Mouse (Mus musculus) left cerebral cortex, postnatal 10 days (tissue): ENCODE data around the gene Misp. TPM values are rescaled to one million over a fixed set of nuclear protein-coding genes. Genes with fewer than 3 reads are reported as not detected.

ENCODE experiments used
- DNase-seq, 2 experiments: peaks; one replicate each; pipeline ENCODE4 v3.0.0; 2021 to 2022; ENCODE audit warnings: low spot score in 2 of 2, mixed read lengths in 1 of 2; ENCODE audit errors: extremely low spot score in 1 of 2
- intact Hi-C: fragments of 180-260 bp; cut with DNase I; formaldehyde crosslinking; loops from one replicate; pipeline ENCODE4 v1.15.1; 2025
- total RNA-seq, 2 experiments: library from RNA; stranded (reverse); gene quantifications; 2 replicates each; pipeline ENCODE4 v1.2.3; 2021

Gene Misp
- total RNA-seq, 2 experiments from 2014 or later: 0.30 to 0.51 TPM

DNA sequence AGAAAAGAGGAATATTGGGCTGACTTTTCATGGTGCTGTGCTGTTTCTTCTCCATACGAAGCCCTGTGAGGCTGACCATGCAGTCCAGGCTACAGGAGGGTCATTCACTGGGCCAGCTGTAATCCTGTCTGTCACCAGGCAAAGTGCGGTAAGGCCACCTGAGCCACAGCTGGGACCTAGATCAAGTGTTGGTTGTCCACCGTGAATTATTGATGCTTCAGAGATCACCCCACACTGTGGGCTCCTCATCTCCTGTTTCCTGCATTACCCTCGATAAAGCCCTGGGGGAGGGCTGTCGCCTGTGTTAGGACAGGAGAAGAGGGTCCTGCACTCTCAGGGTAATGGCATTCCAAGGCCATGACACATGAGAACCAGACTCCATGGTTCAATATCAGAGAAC, 25.8 kb downstream of the Misp start:
- no peak for DNase-seq
- intact Hi-C loops: no loop called here

DNA sequence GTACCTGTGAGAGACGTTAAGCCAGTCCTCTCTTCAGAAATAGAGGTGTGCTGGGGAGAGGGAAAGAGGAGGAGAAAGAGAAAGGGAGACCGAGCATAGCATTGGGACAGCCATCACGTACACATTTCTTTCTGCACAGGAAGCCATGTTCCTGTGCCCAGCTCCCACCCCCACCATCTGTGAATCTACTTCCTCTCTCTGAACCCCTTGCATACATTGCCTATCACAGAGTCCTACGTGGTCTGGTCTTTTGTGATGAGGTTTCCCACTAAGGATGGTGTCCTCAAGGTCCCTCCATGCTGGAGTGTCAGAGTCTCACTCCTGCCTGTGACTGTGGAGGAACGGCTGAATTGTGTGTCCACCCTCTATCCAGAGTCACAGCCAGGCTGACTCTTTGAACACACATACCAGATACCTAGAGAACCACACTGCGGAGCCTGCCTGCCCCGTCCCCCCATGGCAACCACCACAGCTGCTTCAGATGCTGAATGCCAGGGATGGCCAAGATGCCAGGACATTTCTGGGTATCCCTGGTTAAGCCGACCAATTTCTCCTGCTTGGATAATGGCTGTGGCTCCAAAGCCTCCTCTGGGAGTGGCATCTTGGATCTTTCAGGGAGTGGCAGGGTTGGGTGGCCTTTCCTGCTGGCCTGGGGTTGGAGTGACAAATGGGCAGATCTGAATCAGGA, 29.3 kb downstream of the Misp start:
- no peak for DNase-seq
- intact Hi-C loops: no loop called here

DNA sequence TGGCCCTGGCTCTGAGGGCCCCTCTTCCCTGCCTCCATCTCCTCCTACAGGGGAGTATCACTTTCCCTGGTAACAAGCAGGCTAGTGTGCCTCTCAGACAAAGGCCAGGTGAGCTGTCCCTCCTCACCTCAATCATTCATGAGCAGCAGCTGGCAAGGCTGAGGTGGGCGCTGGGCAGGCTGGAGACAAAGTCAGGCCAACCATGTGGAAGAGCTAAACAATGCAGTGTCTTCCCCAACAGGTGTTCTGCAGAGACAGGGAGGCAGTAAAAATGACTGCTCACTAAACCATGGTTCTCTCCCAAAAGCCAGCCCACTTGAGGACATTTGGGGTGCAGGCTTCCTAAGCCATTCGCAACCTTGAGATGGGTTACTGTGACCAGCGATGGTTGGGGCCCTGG, 30.9 kb downstream of the Misp start:
- intact Hi-C loops: no loop called here
- DNase-seq: no peak

DNA sequence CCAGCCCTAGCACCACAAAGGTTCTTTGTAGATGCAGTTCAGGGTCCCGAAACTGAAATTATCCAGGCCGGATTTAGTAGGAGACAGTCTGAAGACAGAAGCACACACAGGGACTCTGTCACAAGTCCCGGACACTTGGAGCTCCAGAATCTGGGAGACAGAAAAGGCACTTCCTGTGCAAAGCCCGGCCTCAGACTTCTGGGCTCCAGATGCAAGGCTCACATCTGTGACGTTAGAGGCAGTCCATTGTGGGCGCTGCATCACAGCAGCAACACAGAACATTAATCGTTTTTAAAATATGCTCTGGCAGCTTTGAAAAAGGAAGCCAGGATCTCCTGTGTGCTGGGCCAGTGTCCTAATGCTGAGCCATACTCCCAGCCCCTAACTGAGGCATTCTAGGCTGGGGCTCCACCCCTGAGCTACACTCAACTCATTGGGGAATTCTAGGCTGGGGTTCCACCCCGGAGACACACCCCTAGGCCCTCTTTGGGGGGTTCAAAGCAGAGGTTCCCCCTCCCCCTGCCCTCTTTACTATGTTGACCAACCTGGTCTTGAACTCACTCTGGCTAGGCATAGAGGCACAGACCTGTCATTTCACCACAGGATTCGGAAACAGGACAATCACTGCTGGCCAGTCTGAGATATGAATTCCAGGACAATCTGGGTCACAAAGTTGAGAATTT, 31.5 kb downstream of the Misp start:
- DNase-seq: peak in 1 of 2 experiments; percentile 64
- intact Hi-C loops: no loop called here

DNA sequence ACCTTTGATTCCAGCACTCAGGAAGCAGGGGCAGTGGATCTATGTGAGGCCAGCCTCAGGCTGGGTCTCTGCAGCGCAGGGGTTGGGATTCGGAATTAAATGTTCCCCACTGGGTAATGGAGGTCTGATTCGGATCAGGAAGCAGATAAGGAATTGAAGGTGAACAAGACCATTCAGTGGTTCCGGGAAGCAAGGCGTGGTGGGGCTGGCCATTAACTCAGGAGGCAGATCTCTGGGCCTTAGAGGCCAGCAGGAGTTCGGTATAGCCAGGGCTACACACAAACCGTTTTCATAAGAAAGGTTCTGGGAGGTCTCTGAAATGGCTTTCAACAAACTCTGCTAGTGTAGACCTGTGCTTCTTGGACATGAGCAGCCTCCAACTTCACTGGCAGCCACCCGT, 32.0 kb downstream of the Misp start:
- intact Hi-C loops: no loop called here

DNA sequence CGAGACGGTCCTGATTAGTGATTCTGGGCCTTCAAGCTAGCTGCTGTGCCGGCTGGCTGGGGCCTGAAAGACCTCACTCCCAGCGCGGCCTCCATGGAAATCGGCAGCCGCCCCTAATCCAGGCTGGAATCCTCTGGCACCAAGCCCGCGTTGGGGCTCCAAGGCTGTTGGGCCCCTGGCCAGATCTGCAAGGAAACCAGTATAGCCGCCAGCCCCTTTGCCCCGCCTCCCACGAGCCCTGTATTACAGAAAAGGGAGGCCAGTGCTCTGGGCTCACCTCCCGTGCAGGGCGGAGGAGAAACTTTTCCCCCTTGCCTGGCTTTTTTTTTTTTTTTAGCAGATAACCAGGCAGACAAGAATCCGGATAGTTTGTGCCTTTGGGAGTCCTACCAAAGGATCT, 32.6 kb downstream of the Misp start:
- DNase-seq: peak; percentile 91 to 98
- intact Hi-C loops: no loop called here

More for the DNA sequence above, 32.0 kb downstream of the Misp start:
- DNase-seq: no peak

DNA sequence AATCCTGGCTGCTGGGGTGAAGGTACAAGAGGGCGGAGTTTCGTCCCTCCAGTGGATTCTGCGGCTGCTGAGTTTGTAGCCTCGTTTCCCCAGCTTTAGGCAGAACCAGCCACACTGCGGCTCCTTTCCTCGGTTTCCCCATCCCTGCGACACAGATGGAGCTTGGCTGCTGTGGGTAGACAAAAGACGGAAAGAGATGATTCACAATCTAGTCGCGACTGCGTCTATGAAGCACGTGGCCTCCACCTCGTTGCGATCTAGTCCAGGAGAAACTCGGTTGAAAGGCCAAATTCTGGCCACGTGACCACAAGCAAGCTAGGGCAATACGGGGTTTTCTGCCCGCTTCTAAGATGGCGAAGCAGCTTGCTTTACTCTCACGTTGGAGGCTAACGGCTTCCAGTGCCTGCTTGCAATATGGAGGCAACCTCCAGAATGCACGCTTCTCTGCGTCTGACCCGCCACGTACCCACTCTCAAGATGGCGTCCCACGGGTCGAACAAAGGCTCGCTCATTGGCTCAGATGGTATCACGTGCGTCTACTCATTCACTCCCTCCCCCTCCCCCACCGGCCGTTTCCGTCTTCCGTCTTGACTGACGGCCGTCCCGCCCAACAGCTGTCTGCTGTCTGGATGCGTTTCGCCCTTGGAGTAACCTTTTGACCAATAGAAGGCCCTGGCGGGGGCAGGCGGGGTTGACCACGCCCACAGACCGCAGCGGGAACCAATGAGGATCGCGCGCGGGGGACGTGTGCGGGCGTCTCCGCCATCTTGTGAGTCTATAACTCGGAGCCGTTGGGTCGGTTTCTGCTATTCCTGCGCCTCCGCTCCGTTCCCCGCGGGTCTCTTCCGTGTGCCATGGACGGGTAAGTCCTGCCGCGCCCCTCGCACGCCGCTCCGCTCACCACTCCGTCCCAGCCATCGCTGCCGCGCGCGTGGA, 33.3 kb downstream of the Misp start, which contains the start of gene Ptbp1:
TSS of gene Ptbp1 (plus strand) at position 568 of the 936 bp plus-strand sequence.
- DNase-seq: peak; percentile 99 to 100
- intact Hi-C loops: no loop called here

DNA sequence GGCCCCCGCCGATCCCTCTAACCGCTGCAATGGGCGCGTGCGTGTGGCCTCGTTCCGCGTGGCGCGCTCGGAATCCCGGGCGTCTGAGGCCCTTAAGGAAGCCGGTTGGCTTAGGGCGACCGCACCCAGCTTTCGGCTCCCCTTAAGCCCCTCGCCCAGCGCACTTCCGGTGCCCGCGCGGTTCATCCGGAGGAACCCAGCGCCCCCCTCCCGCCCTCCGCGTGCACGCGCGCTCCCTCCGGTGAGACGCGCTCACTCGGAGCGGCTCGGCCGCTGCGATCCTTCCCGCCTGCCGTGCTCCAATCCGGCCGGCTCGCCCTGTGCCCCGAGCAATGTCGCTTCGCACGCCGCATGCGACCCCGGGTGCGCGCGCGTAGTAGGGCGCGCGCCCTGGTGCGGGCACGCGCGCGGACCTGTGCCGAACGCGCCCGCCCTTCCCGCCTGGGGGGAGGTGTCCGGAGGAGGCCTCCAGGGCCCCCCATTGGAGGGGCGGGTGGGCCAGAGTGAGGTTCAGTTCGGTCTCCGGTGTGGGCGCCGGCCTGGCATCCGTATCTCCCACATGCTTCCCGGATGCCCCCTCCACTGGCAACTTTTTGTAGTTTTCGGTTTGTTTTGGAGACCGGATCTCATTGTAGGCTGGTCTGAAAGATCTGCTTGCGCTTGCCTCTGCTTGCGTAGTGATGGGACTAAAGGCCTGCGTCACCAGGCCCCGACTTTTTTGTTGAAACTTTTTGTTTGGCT, 34.2 kb downstream of the Misp start:
- intact Hi-C loops: no loop called here

DNA sequence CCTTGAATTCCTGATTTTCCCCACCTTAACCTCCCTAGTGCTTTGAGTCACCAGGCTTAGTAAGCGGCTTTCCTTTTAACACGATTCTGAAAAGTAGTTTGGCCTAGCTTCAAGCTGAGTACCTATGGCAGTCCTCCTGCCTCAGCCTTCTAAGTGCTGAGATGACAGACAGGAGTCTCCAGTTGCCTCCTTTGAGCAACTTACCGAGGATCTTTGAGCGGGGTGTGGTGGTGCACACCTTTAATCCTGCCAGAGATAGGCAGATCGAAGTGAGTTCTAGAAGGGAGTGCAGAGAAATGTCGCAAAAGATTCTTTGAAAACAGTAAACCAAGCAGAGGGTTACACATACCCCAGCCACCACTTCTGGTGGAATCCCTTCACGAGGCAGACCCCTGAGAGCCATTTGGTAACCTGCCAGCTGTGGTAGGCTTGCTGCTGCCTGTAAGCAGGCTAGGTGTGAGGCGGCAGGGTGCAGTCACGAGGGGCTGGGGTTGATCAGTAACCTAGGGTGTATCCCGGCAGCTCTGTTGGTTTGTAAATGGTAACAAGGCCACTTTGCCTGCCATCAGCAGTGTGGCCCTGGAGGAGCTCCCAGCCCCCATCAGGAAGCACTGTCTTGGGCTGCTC, 34.9 kb downstream of the Misp start:
- no peak for DNase-seq
- intact Hi-C loops: no loop called here

More for the DNA sequence above, 34.2 kb downstream of the Misp start:
- DNase-seq: peak in 1 of 2 experiments; percentile 87

DNA sequence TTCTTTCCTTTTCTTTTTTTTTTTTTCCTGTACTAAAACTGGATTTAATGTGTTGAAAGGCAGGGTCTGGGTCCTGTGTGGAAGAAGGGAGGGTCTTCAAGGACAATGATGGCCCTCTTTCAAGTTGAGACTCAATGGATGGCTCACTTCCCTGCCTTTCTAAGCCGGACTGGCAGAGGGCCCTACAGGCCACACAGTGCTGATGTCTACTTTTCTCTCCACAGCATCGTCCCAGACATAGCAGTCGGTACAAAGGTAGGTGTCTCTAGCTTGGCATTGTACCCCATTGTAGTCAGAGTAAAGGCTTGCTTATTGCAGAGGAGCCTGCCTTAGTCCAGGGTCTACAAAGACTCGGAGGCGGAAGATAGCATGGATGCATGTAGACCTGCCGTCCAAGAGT, 35.5 kb downstream of the Misp start:
- intact Hi-C loops: no loop called here
- no peak for DNase-seq

DNA sequence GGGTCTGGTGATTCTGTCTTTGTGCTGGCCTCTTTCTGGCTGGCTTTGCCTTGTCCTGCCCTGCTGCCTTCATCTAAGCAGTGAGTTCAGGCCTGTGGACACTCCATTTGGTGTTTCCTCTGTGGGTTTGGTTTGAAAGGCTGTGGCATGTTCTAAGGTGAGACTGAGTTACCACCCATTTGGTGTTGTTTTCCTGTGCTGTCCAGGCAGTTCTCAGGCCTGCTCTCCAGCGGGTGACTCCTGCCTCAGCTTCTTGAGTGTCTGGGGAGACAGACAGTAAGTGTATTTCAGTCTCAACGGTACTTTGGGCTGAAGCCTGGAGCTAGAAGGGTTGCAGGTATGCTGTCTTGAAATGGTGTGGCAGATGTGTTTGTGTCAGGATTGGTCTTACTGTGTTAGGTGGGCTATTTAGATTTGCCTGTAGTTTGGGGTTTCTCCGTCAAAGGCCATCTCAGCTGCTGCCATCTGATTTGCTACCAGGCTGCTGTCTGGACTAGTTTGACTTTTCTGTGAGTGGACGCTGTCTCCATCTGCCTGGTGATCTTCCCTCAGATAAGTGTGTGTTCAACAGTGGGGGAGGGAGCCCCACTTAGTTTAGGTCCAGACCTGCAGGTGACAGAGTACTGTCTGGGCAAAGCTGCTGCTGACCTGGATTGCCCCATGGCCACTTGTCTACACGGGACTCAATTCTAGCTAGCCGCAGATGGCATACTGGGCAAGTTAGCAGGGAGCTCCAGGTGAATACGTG, 36.1 kb downstream of the Misp start:
- no peak for DNase-seq
- intact Hi-C loops: no loop called here

DNA sequence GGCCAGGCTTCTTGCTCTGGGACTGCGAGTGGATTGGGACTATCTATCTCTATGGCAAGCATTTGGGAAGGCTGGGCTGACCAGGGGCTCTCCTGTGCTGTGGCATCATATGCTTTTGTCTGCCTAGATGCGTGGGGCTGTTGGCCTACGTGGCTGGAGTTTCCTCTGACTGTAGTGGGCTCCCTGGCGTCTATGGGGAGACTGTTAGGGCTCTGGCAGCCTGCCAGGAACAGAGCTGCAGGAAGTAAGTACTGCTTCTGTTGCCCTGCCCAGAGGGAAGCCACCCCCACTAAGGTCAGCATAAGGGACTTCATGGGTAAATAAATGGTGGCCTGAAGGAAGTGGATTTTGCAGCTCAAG, 36.6 kb downstream of the Misp start:
- intact Hi-C loops: no loop called here
- peak in 1 of 2 experiments; percentile 92 for DNase-seq

DNA sequence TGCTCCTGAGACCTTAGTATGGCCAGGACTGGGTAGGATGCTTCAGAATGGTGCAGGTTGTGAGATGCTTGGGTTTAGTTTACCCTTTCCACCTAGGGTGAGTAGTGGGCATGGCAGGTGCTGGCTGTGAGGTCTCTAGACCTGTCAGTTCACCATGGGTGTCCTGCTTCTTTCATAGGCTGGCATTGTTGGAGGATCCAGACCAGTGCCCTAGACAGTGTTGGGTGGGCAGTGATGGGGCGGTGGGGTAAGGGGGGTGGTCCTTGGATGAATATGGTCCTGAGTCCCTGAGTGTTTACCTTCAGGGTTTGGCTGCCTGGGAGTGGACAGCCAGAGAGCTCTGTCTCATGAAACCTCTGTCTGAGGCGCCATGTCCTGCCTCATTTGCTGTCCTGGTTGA, 37.1 kb downstream of the Misp start:
- intact Hi-C loops: no loop called here
- DNase-seq: no peak

DNA sequence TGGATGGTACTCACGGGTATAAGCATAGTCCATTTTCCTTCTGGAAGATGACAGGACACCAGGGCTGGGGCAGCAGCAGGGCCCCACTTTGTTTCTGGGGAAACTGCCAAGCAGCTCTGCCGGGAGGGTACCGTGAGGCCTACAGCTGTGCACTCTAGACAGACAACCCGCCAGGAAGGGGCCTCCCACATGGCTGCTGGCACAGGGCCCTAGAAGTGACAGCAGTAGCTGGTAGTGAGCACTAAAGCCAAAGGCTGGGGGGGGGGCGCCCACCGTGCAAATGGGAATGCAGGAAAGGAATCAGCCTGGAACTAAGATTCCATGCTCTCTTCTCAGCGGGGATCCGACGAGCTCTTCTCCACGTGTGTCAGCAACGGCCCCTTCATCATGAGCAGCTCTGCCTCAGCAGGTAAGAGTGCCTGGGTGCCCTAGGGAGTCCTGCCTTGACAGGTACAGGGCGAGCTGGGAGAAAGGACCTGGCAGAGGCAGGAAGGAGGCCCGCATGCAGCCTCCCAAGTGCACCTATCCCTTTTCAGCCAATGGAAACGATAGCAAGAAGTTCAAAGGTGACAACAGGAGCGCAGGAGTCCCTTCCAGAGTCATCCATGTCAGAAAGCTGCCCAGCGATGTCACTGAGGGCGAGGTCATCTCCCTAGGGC, 37.8 kb downstream of the Misp start:
- DNase-seq: peak; percentile 80 to 90
- intact Hi-C loops: no loop called here

DNA sequence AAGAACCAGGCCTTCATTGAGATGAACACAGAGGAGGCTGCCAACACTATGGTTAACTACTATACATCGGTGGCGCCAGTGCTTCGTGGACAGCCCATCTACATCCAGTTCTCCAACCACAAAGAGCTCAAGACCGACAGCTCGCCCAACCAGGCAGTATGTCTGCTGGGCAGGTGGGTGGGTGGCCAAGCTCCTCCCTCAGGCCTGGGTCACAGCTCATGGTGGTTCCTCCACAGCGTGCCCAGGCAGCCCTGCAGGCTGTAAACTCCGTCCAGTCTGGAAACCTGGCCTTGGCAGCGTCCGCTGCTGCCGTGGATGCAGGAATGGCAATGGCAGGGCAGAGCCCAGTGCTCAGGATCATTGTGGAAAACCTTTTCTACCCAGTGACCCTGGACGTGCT, 38.3 kb downstream of the Misp start:
- intact Hi-C loops: no loop called here
- DNase-seq: peak in 1 of 2 experiments; percentile 33

DNA sequence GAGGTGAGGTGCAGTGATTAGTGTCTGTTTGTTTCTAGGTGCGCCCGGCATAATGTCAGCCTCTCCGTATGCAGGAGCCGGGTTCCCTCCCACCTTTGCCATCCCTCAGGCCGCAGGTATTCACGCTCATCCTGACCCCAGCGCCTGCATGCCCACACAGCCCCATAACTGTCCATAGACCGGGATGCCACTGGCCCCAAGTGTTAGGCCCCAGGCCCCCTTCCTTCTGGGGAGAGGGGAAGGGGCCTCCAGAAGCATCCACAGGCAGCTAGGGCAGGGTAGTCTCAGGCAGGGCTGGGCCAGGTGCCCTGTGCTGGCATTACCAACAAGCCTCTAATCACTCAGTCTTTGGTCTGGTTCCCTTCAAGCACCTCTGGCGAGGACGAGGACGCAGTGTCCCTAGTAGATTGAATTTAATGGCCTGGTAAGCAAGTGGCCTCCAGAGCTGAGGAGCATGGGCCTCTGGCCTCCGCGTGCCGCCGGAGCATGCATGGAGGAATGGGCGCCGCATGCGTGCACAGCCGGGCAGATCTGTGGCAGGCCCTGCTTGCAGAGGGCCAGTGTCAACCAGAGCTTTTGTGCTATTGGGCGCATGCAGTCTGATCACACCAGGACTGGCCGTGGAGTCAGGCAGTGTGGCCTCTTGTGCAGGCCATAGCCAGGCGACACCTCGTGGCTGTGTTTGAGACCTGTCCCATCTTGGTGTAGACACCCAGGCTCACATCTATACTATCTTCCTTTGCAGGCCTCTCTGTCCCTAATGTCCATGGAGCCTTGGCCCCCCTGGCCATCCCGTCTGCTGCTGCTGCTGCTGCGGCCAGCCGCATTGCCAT, 39.5 kb downstream of the Misp start:
- intact Hi-C loops: no loop called here
- DNase-seq: no peak
